Mouse (Mus musculus) megakaryocyte-erythroid progenitor cell, adult 5 weeks (primary cell): ENCODE measurements around the gene Rhox3g. TPM values are rescaled to one million over a fixed set of nuclear protein-coding genes. Genes with fewer than 3 reads are reported as not detected.

Experiments used
- polyA plus RNA-seq: library from polyadenylated mRNA; stranded (reverse); fragments of >175 nt; gene quantifications from 2 replicates; pipeline ENCODE4 v1.2.3, GENCODE M21; 2012

Rhox3g gene
- polyA plus RNA-seq: not detected in 2 replicates

DNA sequence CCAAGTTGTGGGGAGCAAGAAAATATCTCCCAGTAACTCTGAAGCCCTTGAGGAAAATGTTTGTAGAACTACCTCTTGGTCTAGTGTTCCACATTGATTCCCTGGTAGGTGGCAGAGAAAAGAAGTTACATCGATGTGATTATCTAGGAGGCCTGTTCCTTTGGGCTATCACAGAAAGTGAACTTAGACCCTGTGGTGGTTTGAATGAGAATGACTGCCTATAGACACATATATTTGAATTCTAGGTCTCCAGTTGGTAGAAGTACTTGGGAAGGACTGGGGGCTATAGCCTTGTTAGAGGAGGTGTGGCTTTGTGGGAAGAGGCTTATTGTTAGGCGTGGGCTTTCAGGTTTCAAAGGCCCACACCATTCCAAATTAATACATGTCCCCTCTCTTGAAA lies at the start of gene Rhox3g:
Gene Rhox3g (minus strand): TSS at position 101 of the 400 bp plus-strand sequence.

DNA sequence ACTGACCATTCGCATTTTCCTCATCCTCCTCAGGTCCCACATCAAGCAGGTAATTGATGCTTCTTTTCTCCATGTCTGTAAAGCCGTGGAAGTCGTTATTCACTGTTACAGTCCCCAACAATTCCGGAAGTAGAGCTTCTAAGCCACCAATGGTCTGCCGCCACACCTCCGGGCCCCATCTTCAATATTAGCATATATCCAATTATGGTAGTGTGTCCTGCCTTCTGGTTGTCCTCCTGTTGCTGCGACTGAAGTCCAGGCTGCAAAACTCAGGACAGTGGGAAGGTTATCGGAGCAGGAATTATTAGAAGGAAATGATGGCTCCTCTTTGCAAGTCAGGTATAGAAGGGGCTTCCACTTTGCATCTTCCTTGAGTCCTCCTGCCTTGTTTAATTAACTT lies 44.8 kb upstream of the Rhox3g start, which contains the start of gene Rhox2h:
Gene Rhox2h (minus strand): TSS at position 101 of the 400 bp plus-strand sequence.

DNA sequence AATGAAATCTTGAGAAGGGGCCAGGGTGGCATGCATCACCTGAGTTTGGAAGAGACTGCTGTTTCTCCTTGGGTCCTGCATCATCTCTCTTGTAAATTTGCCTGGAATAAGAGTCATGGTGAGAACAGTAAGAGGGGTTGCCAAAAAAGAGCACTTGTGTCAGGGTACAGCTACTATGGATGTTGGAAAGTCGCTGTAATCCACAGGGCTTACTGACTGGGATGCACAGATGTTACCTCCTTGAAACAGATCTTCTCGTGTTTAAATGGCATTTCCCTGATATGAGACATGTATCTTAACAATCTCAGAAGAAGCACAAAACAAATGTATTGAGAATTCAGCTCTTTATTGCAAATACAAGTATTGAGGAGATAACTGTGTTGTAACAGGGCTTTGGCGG lies 40.3 kb upstream of the Rhox3g start, which contains the start of gene Rhox3h:
Gene Rhox3h (minus strand): TSS at position 101 of the 400 bp plus-strand sequence.

DNA sequence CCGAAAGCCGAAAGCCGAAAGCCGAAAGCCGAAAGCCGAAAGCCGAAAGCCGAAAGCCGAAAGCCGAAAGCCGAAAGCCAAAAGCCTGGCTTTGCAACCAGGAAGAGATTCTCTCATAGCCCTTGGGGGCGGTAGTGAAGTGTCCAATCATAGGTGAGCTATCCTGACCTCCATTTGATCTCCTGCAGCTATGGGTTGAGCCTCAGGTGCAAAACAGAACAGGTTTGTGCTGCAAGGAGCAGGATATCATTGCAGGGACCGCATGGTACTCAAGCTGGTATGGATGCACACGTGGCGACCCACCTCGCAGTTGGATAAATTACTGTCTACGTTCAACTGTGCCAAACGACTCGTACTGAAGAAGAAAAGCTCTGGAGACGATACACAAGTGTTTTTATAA lies 22.8 kb upstream of the Rhox3g start, which contains the start of gene Rhox4g:
Gene Rhox4g (minus strand): TSS at position 101 of the 400 bp plus-strand sequence.

DNA sequence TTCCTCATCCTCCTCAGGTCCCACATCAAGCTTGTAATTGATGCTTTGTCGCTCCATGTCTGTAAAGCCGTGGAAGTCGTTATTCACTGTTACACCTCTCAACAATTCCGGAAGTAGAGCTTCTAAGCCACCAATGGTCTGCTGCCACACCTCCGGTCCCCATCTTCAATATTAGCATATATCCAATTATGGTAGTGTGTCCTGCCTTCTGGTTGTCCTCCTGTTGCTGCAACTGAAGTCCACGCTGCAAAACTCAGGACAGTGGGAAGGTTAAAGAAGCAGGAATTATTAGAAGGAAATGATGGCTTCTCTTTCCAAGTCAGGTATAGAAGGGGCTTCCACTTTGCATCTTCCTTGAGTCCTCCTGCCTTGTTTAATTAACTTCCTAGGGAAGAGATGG lies 15.0 kb upstream of the Rhox3g start, which contains the start of gene Rhox2g:
Gene Rhox2g (minus strand): TSS at position 101 of the 400 bp plus-strand sequence.

DNA sequence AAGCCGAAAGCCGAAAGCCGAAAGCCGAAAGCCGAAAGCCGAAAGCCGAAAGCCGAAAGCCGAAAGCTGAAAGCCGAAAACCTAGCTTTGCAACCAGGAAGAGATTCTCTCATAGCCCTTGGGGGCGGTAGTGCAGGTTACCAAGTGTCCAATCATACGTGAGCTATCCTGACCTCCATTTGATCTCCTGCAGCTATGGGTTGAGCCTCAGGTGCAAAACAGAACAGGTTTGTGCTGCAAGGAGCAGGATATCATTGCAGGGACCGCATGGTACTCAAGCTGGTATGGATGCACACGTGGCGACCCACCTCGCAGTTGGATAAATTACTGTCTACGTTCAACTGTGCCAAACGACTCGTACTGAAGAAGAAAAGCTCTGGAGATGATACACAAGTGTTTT lies 20.8 kb downstream of the Rhox3g start, which contains the start of gene Rhox4f:
Gene Rhox4f (minus strand): TSS at position 101 of the 400 bp plus-strand sequence.

DNA sequence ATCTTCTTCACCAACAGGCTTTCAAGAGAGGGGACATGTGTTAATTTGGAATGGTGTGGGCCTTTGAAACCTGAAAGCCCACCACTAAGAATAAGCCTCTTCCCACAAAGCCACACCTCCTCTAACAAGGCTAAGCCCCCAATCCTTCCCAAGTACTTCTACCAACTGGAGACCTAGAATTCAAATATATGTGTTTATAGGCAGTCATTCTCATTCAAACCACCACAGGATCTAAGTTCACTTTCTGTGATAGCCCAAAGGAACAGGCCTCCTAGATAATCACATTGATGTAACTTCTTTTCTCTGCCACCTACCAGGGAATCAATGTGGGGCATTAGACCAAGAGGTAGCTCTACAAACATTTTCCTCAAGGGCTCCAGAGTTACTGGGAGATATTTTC lies 47.7 kb downstream of the Rhox3g start, which contains the start of gene Rhox3f:
Gene Rhox3f (plus strand): TSS at position 301 of the 400 bp plus-strand sequence.

Other genes starting within 250 kb of the Rhox3g start
- not detected in 2 replicates for gene Rhox3a2, start 248.6 kb downstream of the Rhox3g start, polyA plus RNA-seq
- not detected in 2 replicates for gene Rhox4a2, start 237.8 kb downstream of the Rhox3g start, polyA plus RNA-seq
- gene Rhox2b, start 216.5 kb downstream of the Rhox3g start, polyA plus RNA-seq: not detected in 2 replicates
- not detected in 2 replicates for gene Rhox4b, start 196.1 kb downstream of the Rhox3g start, polyA plus RNA-seq
- not detected in 2 replicates for gene Rhox2c, start 174.9 kb downstream of the Rhox3g start, polyA plus RNA-seq
- not detected in 2 replicates for gene Rhox3c, start 170.0 kb downstream of the Rhox3g start, polyA plus RNA-seq
- not detected in 2 replicates for gene Rhox4c, start 148.3 kb downstream of the Rhox3g start, polyA plus RNA-seq
- not detected in 2 replicates for gene Rhox2d, start 135.2 kb downstream of the Rhox3g start, polyA plus RNA-seq
- gene Rhox4d, start 114.3 kb downstream of the Rhox3g start, polyA plus RNA-seq: not detected in 2 replicates
- gene Rhox2e, start 98.2 kb downstream of the Rhox3g start, polyA plus RNA-seq: not detected in 2 replicates
- gene Rhox3e, start 86.6 kb downstream of the Rhox3g start, polyA plus RNA-seq: not detected in 2 replicates
- gene Rhox4e, start 71.2 kb downstream of the Rhox3g start, polyA plus RNA-seq: not detected in 2 replicates
- not detected in 2 replicates for gene Rhox2f, start 57.2 kb downstream of the Rhox3g start, polyA plus RNA-seq
- not detected in 2 replicates for gene Rhox3f, start 47.6 kb downstream of the Rhox3g start, polyA plus RNA-seq
- not detected in 2 replicates for gene Rhox4f, start 20.9 kb downstream of the Rhox3g start, polyA plus RNA-seq
- not detected in 2 replicates for gene Rhox2g, start 14.9 kb upstream of the Rhox3g start, polyA plus RNA-seq
- not detected in 2 replicates for gene Rhox4g, start 22.7 kb upstream of the Rhox3g start, polyA plus RNA-seq
- not detected in 2 replicates for gene Rhox3h, start 40.2 kb upstream of the Rhox3g start, polyA plus RNA-seq
- not detected in 2 replicates for gene Rhox2h, start 44.7 kb upstream of the Rhox3g start, polyA plus RNA-seq
- not detected in 2 replicates for gene Rhox5, start 176.2 kb upstream of the Rhox3g start, polyA plus RNA-seq
- not detected in 2 replicates for gene Rhox6, start 198.3 kb upstream of the Rhox3g start, polyA plus RNA-seq
- gene Rhox7a, start 203.1 kb upstream of the Rhox3g start, polyA plus RNA-seq: not detected in 2 replicates